Mouse (Mus musculus) MEL (cell line): ENCODE data around the gene Rybp. TPM values are rescaled to one million over a fixed set of nuclear protein-coding genes. Genes with fewer than 3 reads are reported as not detected.

Source experiments
- DNase-seq: peaks from one replicate; pipeline ENCODE4 v3.0.0; 2011; ENCODE audit warnings: low read depth, low spot score
- H3K27ac ChIP-seq: 2 replicates; pipeline ENCODE4 v1.5.1; 2012; ENCODE audit warnings: low read depth, mild to moderate bottlenecking, control low read depth, low read length, moderate library complexity; ENCODE audit not compliant: control insufficient read depth
- H3K27me3 ChIP-seq, 2 experiments: fragments of 150-350 bp in 1 of 2; sonication (generic) in 1 of 2; 2 replicates each; pipeline ENCODE4 v1.6.1; 2012; ENCODE audit warnings: low read length in 2 of 2, mild to moderate bottlenecking in 2 of 2, improper control_type of control experiment in 1 of 2, moderate library complexity in 1 of 2; ENCODE audit not compliant: insufficient read depth in 2 of 2, control insufficient read depth in 1 of 2
- H3K36me3 ChIP-seq, 2 experiments: 2 replicates each; pipeline ENCODE4 v1.6.1; 2012 to 2014; ENCODE audit warnings: low read length in 2 of 2, improper control_type of control experiment in 1 of 2, inconsistent platforms in 1 of 2, mild to moderate bottlenecking in 1 of 2; ENCODE audit not compliant: insufficient read depth in 2 of 2, control insufficient read depth in 1 of 2
- H3K4me1 ChIP-seq, 2 experiments: fragments of 150-350 bp in 1 of 2; sonication (generic) in 1 of 2; 2 replicates each; pipeline ENCODE4 v1.6.1; 2012; ENCODE audit warnings: low read length in 2 of 2, improper control_type of control experiment in 1 of 2, mild to moderate bottlenecking in 1 of 2; ENCODE audit not compliant: insufficient read depth in 2 of 2, control insufficient read depth in 1 of 2
- H3K4me3 ChIP-seq, 2 experiments: fragments of 150-350 bp in 1 of 2; sonication (generic) in 1 of 2; 2 replicates each; pipeline ENCODE4 v1.5.1; 2012; ENCODE audit warnings: low read depth in 2 of 2, low read length in 2 of 2, mild to moderate bottlenecking in 2 of 2, moderate library complexity in 2 of 2, control low read depth in 1 of 2, improper control_type of control experiment in 1 of 2; ENCODE audit not compliant: control insufficient read depth in 1 of 2, insufficient read depth in 1 of 2
- H3K79me2 ChIP-seq: 2 replicates; pipeline ENCODE4 v1.6.1; 2012; ENCODE audit warnings: mild to moderate bottlenecking, low read length, moderate library complexity; ENCODE audit not compliant: control insufficient read depth, poor library complexity, insufficient read depth
- H3K9ac ChIP-seq: 2 replicates; pipeline ENCODE4 v1.6.1; 2012; ENCODE audit warnings: low read depth, mild to moderate bottlenecking, control low read depth, low read length, moderate library complexity; ENCODE audit not compliant: control insufficient read depth, poor library complexity, severe bottlenecking
- H3K9me3 ChIP-seq: fragments of 150-350 bp; sonication (generic); replicated peaks from 2 replicates; pipeline ENCODE4 v1.6.1; 2012; ENCODE audit warnings: mild to moderate bottlenecking, low read length, improper control_type of control experiment, moderate library complexity; ENCODE audit not compliant: insufficient read depth
- BHLHE40 ChIP-seq: IDR thresholded peaks from 2 replicates; pipeline ENCODE4 v1.6.1; 2012; ENCODE audit warnings: low read depth, mild to moderate bottlenecking, inconsistent platforms, low read length, improper control_type of control experiment, borderline replicate concordance
- CTCF ChIP-seq, 3 experiments: IDR thresholded peaks in 2 of 3; conservative IDR thresholded peaks in 1 of 3; 2 replicates each; pipeline ENCODE4 v1.5.1; 2011 to 2012; ENCODE audit warnings: low read length in 3 of 3, low read depth in 2 of 3, mild to moderate bottlenecking in 2 of 3, improper control_type of control experiment in 1 of 3, inconsistent platforms in 1 of 3, mixed read lengths in 1 of 3, moderate library complexity in 1 of 3; ENCODE audit not compliant: control insufficient read depth in 1 of 3, insufficient read depth in 1 of 3, poor library complexity in 1 of 3, severe bottlenecking in 1 of 3
- ELF1 ChIP-seq: IDR thresholded peaks from 2 replicates; pipeline ENCODE4 v1.6.1; 2014; ENCODE audit warnings: low read depth, mild to moderate bottlenecking, inconsistent platforms, low read length, improper control_type of control experiment, moderate library complexity
- HCFC1 ChIP-seq: IDR thresholded peaks from 2 replicates; pipeline ENCODE4 v1.6.1; 2012; ENCODE audit warnings: low read depth, mild to moderate bottlenecking, inconsistent platforms, low read length, improper control_type of control experiment, moderate library complexity
- JUND ChIP-seq: IDR thresholded peaks from 2 replicates; pipeline ENCODE4 v1.6.1; 2011; ENCODE audit warnings: low read depth, mild to moderate bottlenecking, improper control_type of control experiment, low read length
- KAT2A ChIP-seq: conservative IDR thresholded peaks from 2 replicates; pipeline ENCODE4 v1.6.1; 2012; ENCODE audit warnings: low read depth, low read length, improper control_type of control experiment, inconsistent platforms
- MAX ChIP-seq: IDR thresholded peaks from 2 replicates; pipeline ENCODE4 v1.6.1; 2011; ENCODE audit warnings: low read length, improper control_type of control experiment
- MEF2A ChIP-seq: IDR thresholded peaks from 2 replicates; pipeline ENCODE4 v1.6.1; 2014; ENCODE audit warnings: low read depth, mild to moderate bottlenecking, inconsistent platforms, low read length, improper control_type of control experiment; ENCODE audit not compliant: poor library complexity, insufficient replicate concordance, severe bottlenecking; ENCODE audit errors: extremely low read depth
- MYB ChIP-seq: IDR thresholded peaks from 2 replicates; pipeline ENCODE4 v1.6.1; 2011; ENCODE audit warnings: mild to moderate bottlenecking, low read depth, low read length, improper control_type of control experiment
- NELFE ChIP-seq: IDR thresholded peaks from 2 replicates; pipeline ENCODE4 v1.6.1; 2011; ENCODE audit warnings: low read depth, low read length, improper control_type of control experiment
- POLR2A ChIP-seq, 2 experiments: IDR thresholded peaks; 2 replicates each; pipeline ENCODE4 v1.6.1; 2011 to 2012; ENCODE audit warnings: low read length in 2 of 2, mild to moderate bottlenecking in 2 of 2, control low read depth in 1 of 2, improper control_type of control experiment in 1 of 2, low read depth in 1 of 2, moderate library complexity in 1 of 2; ENCODE audit not compliant: control insufficient read depth in 1 of 2, insufficient read depth in 1 of 2, poor library complexity in 1 of 2
- POLR2AphosphoS2 ChIP-seq: IDR thresholded peaks from 2 replicates; pipeline ENCODE4 v1.6.1; 2011; ENCODE audit warnings: low read length, improper control_type of control experiment
- RCOR1 ChIP-seq: IDR thresholded peaks from 2 replicates; pipeline ENCODE4 v1.6.1; 2012; ENCODE audit warnings: low read depth, mild to moderate bottlenecking, inconsistent platforms, low read length, improper control_type of control experiment
- SIN3A ChIP-seq: IDR thresholded peaks from 2 replicates; pipeline ENCODE4 v1.6.1; 2012; ENCODE audit warnings: low read length, improper control_type of control experiment, inconsistent platforms
- SMC3 ChIP-seq: IDR thresholded peaks from 2 replicates; pipeline ENCODE4 v1.6.1; 2011; ENCODE audit warnings: low read depth, low read length, improper control_type of control experiment
- TAL1 ChIP-seq: IDR thresholded peaks from 2 replicates; pipeline ENCODE4 v1.6.1; 2012; ENCODE audit warnings: mild to moderate bottlenecking, inconsistent platforms, low read length, moderate library complexity, mixed read lengths
- TBP ChIP-seq: IDR thresholded peaks from 2 replicates; pipeline ENCODE4 v1.8.0; 2011; ENCODE audit warnings: low read depth, low read length, improper control_type of control experiment
- USF2 ChIP-seq, 2 experiments: IDR thresholded peaks; 2 replicates each; pipeline ENCODE4 v1.6.1; 2011 to 2012; ENCODE audit warnings: improper control_type of control experiment in 2 of 2, low read length in 2 of 2, borderline replicate concordance in 1 of 2, inconsistent platforms in 1 of 2, low read depth in 1 of 2, mild to moderate bottlenecking in 1 of 2; ENCODE audit not compliant: insufficient read depth in 1 of 2
- ZKSCAN1 ChIP-seq: IDR thresholded peaks from 2 replicates; pipeline ENCODE4 v1.6.1; 2012; ENCODE audit warnings: low read depth, mild to moderate bottlenecking, inconsistent platforms, low read length, improper control_type of control experiment, moderate library complexity
- ZMIZ1 ChIP-seq: IDR thresholded peaks from 2 replicates; pipeline ENCODE4 v1.6.1; 2012; ENCODE audit warnings: low read depth, mild to moderate bottlenecking, inconsistent platforms, low read length, improper control_type of control experiment, moderate library complexity
- ZNF384 ChIP-seq: IDR thresholded peaks from 2 replicates; pipeline ENCODE4 v1.6.1; 2012; ENCODE audit warnings: low read depth, mild to moderate bottlenecking, inconsistent platforms, low read length, improper control_type of control experiment
- polyA plus RNA-seq, 2 experiments: library from polyadenylated mRNA; stranded (reverse) in 1 of 2; unstranded in 1 of 2; fragments of >175 nt in 1 of 2; fragments of >200 nt in 1 of 2; gene quantifications; 2 replicates each; pipeline versions ENCODE4 v1.2.1 to v1.2.4; 2012; ENCODE audit warnings: low replicate concordance in 2 of 2, low read depth in 1 of 2; ENCODE audit not compliant: insufficient read length in 2 of 2, insufficient read depth in 1 of 2, missing spikeins in 1 of 2
- total RNA-seq: library from RNA; depleted of rRNA; stranded (reverse); fragments of 300-350 nt; gene quantifications from 2 replicates; pipeline ENCODE4 v1.2.3, GENCODE M21; 2012

The Rybp gene
- total and polyA plus RNA-seq, 3 experiments = 0.08 to 3.8 TPM; not detected in 1

DNA sequence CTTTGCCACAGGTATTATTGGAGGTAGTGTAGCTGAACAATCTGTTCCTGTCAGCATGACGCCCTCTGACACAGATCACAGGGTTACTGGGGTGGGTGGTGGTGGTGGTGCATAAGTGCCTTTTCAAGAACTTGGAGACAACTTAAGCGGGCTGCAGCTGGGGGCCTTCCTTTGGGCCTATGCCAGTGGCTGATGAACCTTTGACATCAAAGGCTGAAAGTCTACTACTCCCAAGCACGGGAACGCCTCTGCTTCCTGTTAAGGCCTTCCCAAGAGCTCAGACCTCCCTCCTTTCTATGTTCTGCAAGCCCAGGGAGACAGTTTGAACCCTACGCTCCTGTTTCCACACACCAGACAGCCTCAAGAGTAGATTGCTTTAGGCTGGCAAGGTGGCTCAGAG, 70.3 kb downstream of the Rybp start:
- Histone ChIP-seq H3K4me1 (no peaks in the 10 kb centered on the region), H3K27ac (no peak overlapping the region), H3K36me3 (no peaks in the 10 kb centered on the region), H3K79me2 (no peaks in the 10 kb centered on the region), H3K27me3 (no peaks in the 10 kb centered on the region), H3K9ac (no peak overlapping the region), H3K4me3 (no peak overlapping the region), H3K9me3 (no peaks in the 10 kb centered on the region)
- TF ChIP-seq RCOR1 (no peak), ZKSCAN1 (no peak), POLR2AphosphoS2 (no peak), ZMIZ1 (no peak), POLR2A (IDR thresholded peaks at IDR 0.05; ENCODE audit: control insufficient read depth in 1 of 2, insufficient read depth in 1 of 2, low read depth in 1 of 2, low read length in 2 of 2, poor library complexity in 1 of 2) (no peak), ZNF384 (no peak), USF2 (IDR thresholded peaks at IDR 0.05; ENCODE audit: borderline replicate concordance in 1 of 2, insufficient read depth in 1 of 2, low read depth in 1 of 2, low read length in 2 of 2) (no peak), TAL1 (no peak), MEF2A (no peak), SIN3A (no peak), HCFC1 (no peak), MYB (no peak), KAT2A (no peak)
- DNase-seq = no peak

DNA sequence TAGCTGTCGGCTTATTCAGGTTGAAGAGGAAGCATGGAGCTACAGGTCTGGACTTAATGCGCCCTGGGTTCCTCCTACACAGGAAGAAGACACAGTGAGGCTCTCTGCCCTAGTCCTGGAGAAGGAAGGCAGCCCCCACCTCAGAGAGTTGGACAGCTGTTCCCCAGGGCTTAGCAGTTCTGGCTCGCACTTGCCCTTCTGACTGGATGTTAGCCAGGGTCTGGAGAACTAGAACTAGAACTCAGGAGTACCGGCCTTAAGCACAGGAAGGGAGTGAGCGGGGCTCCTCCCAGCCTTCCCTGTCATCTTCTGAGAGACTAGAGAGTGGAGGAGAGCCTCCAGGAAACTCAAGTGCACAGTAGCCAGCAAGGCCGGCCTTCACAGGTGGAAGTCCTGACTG, 71.5 kb downstream of the Rybp start:
- no peaks in the 10 kb centered on the region for H3K36me3 ChIP-seq
- no peaks in the 10 kb centered on the region for H3K27me3 ChIP-seq
- H3K79me2 ChIP-seq = no peaks in the 10 kb centered on the region
- no peaks in the 10 kb centered on the region for H3K4me1 ChIP-seq
- H3K4me3 ChIP-seq = no peak overlapping the region
- H3K9me3 ChIP-seq = no peaks in the 10 kb centered on the region
- no peak overlapping the region for H3K9ac ChIP-seq
- DNase-seq = no peak
- no peak overlapping the region for H3K27ac ChIP-seq
- TF ChIP-seq NELFE = no peak
- TF ChIP-seq SIN3A = no peak
- TF ChIP-seq KAT2A = no peak
- TF ChIP-seq ELF1 = no peak

DNA sequence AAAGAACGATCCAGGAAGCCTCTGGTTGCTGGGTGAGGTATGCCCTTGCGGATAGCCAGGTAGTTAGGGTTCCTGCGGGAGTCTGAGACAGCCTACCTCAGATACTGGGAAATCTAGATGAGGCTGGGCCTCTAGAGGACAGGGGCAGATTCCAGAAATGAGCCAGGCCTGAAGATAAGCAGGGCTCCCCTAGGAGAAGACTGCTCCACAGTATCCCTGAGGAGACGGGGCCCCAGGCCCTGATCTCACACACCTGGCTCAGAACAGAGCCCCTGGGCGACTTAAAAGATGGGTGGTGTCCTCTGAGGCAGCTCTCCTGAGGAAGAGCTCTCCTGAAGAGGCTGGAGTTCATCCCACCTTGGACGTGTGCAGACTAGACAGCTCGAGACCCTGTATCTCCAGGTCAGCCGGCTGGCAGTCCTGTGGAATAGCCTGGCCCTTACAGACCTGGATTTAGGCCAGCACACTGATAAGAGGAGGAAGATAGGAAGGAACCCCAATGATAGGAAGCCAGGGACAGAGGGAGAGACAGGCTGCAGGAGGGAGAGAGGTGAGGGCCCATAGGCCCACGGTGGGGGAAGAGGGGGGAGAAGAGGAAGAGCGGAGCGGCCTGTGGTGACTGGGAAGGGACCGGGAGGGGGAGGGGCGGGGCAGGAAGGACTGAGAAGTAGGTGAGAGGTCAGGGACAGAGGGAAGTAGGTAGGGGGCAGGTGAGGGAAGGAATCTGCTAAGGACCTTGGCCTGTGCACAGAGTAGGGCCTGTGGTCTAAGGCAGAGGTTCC, 73.0 kb downstream of the Rybp start:
- no peaks in the 10 kb centered on the region for H3K4me1 ChIP-seq
- no peak for DNase-seq
- no peaks in the 10 kb centered on the region for H3K79me2 ChIP-seq
- no peaks in the 10 kb centered on the region for H3K36me3 ChIP-seq
- no peak overlapping the region for H3K27ac ChIP-seq
- no peak overlapping the region for H3K9ac ChIP-seq
- no peak overlapping the region for H3K4me3 ChIP-seq
- H3K9me3 ChIP-seq = no peaks in the 10 kb centered on the region
- no peaks in the 10 kb centered on the region for H3K27me3 ChIP-seq
- TF ChIP-seq RCOR1 (no peak), BHLHE40 (no peak), CTCF (IDR thresholded peaks at IDR 0.05 in 2 of 3, conservative IDR thresholded peaks at IDR 0.05 in 1 of 3; ENCODE audit: control insufficient read depth in 1 of 3, insufficient read depth in 1 of 3, low read depth in 2 of 3, low read length in 3 of 3, poor library complexity in 1 of 3, severe bottlenecking in 1 of 3) (no peak), TBP (no peak), POLR2A (IDR thresholded peaks at IDR 0.05; ENCODE audit: control insufficient read depth in 1 of 2, insufficient read depth in 1 of 2, low read depth in 1 of 2, low read length in 2 of 2, poor library complexity in 1 of 2) (no peak), SMC3 (no peak), TAL1 (no peak), POLR2AphosphoS2 (no peak), JUND (no peak), MAX (no peak), ZNF384 (no peak), SIN3A (no peak)
